Mouse (Mus musculus) bone marrow, adult 2 months (tissue): ENCODE results near the gene B3galt1.

Source experiments
- CTCF ChIP-seq: fragments of 200-500 bp; IDR thresholded peaks from 2 replicates; pipeline ENCODE4 v1.5.1; 2011; ENCODE audit warnings: low read length, control low read depth; ENCODE audit not compliant: control insufficient read depth, insufficient read depth
- POLR2A ChIP-seq: fragments of 200-500 bp; IDR thresholded peaks from 2 replicates; pipeline ENCODE4 v1.6.1; 2011; ENCODE audit warnings: low read depth, mild to moderate bottlenecking, control low read depth, low read length, borderline replicate concordance; ENCODE audit not compliant: control insufficient read depth

GRCm38 (mm10) chr2:67858340-67858739, 292.7 kb downstream of the B3galt1 start:
- TF ChIP-seq POLR2A (no peak), CTCF (no peak)
